Mouse (Mus musculus): ENCODE data around the gene Nop58.
A peak's percentile ranks its signal among the peaks of the same experiment; 100 is the strongest.
"Not testable (repeated sequence)": the region's sequence is repeated elsewhere in the genome, so short reads cannot be mapped to it uniquely, and the experiment has no call there.

Nop58 gene

DNA sequence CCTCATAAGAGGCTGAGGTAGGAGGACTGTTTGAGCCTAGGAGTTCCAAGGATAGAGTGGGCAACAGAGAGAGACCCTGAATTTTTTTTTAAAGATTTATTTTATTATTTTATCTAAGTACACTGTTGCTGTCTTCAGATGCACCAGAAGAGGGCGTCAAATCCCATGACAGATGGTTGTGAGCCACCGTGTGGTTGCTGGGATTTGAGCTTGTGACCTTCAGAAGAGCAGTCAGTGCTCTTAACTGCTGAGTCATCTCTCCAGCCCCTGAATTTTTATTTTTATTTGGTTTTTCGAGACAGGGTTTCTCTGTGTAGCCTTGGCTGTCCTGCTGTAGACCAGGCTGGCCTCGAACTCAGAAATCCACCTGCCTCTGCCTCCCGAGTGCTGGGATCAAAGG, 65.0 kb downstream of the Nop58 start:
- DNase-seq (ENCODE audit: low read depth, low spot score): peak; percentile 16
- not testable (repeated sequence) for H3K27me3 ChIP-seq (ENCODE audit: control insufficient read depth, insufficient read depth, low read length, poor library complexity, severe bottlenecking); H3K36me3 ChIP-seq (ENCODE audit: control insufficient read depth, insufficient read depth, low read length, poor library complexity, severe bottlenecking)

DNA sequence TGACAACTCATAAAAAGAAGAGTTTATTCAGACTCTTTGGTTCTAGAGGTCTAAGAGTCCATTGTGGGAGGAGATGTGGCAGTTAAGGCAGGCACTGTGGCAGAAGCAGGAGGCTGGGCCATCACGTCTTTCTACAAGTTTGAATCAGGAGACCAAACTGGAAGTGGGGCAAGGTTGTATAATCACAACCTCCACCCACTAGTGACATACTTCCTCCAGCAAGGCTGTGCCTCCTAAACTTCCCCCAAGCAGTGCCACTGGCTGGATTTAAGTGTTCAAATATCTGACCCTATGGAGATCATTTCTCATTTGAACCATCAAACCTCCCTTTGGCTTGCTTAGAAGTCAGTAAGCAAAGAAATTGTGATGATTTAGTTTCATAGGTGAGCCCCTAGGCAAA, 70.5 kb downstream of the Nop58 start:
- DNase-seq (ENCODE audit: low read depth, low spot score): no peak

DNA sequence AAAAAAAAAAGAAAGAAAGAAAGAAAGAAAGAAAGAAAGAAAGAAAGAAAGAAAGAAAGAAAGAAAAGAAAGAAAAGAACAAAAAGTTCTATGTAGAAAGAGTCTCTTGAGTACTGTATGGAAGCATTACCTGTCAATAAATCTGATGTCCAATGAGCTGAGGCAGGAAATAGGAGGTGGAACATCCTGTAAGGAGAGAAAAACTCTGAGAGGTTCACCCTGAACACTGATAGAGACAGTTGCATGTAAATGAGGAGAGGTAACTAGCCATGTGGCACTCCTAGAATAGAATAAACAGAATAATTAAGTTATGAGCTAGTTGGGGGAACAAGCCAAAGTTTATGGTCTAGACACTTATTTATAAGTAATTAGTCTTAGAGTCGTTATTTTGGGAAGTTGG, 73.6 kb downstream of the Nop58 start:
- no peak for DNase-seq (ENCODE audit: low read depth, low spot score)
- Histone ChIP-seq H3K27me3 (ENCODE audit: control insufficient read depth, insufficient read depth, low read length, poor library complexity, severe bottlenecking) (peaks cover under 1% of the 10 kb centered on the region; the same call in 1 of the 2 replicates), H3K36me3 (ENCODE audit: control insufficient read depth, insufficient read depth, low read length, poor library complexity, severe bottlenecking) (no peaks in the 10 kb centered on the region)

More for the DNA sequence above, 70.5 kb downstream of the Nop58 start:
- Histone ChIP-seq H3K27me3 (ENCODE audit: control insufficient read depth, insufficient read depth, low read length, poor library complexity, severe bottlenecking) (no peaks in the 10 kb centered on the region), H3K36me3 (ENCODE audit: control insufficient read depth, insufficient read depth, low read length, poor library complexity, severe bottlenecking) (no peaks in the 10 kb centered on the region)

DNA sequence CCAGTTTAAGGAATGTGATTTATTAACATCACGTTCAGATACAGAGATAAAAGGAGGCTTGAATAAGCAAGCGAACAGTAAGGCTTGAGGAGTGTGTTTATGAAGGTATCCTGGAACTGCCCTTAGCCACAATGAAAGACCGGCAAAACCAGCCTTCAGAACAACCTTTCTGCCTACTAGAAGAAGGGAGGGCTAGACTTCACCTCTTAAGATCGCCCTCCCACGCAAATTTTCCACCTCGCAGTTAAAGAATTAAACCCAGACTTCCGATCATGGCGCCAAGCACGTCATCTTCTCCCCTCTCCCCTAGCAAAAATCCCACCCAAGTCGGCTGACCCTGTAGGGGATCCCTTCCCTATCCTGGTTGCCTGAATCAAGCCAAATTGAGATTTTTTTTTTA, 77.4 kb downstream of the Nop58 start:
- peak; percentile 64 for DNase-seq (ENCODE audit: low read depth, low spot score)
- H3K27me3 ChIP-seq (ENCODE audit: control insufficient read depth, insufficient read depth, low read length, poor library complexity, severe bottlenecking): peaks cover 4% of the 10 kb centered on the region; the same call in 1 of the 2 replicates
- H3K36me3 ChIP-seq (ENCODE audit: control insufficient read depth, insufficient read depth, low read length, poor library complexity, severe bottlenecking): no peaks in the 10 kb centered on the region

DNA sequence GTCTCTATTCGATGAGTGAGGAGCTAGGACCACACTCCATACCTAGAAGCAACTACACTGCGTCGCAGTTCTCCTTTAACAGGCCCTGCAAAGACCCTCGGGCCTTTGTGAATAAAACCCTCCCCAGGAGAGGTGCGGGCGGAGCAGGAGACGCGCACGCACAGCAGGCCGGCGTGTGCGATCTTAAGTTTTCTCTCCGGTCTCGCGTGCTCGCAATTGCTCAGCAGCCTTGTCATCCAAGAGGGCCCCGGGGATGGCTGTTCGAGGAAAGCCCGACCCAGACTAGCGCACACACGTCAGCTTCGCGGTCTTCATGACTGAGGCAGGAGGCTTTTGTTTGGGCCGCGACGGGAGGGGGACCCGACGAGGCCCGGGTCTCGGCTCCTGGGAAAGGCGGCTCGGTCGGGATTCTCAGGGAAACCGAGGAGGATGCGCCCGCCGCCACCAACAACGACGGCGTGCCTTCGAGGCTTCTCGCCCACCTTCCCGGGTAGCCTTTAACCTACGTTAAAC, 77.9 kb downstream of the Nop58 start:
- H3K27me3 ChIP-seq (ENCODE audit: control insufficient read depth, insufficient read depth, low read length, poor library complexity, severe bottlenecking): peaks cover 4% of the 10 kb centered on the region; the same call in 1 of the 2 replicates
- peak; percentile 49 for DNase-seq (ENCODE audit: low read depth, low spot score)

DNA sequence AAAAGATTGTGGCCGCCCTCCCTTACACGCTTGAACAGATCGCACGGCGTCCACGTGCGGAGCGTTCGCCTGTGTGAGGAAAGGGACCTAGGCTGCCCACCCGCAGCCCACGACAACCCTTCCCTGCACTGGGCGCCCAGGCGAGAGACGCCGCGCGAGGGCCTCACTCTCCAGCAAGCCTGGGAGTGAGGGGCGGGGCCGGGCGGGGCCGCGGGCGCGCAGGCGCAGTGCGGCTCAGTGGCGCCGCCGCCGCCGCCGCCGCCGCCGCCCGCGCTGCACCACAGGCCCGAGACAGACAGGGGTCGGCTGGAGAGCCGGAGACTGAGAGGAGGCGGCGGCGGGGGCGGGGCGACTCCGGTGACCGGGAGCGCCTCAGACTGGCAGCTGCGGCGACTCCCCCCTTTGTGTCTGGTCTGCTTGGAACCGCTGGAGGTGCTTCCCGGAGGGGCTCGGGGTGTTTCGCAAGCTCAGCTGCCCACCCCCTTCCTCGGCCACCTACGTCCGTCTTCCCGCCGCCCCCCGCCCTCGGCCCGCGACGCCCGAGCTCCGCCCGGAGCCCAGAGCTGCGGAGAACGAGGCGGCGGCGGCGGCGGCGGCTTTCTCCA, 78.5 kb downstream of the Nop58 start, which contains the start of gene Bmpr2:
Gene Bmpr2 (plus strand): TSS at position 237 of the 605 bp plus-strand sequence.
- peak; percentile 83 for DNase-seq (ENCODE audit: low read depth, low spot score)
- H3K27me3 ChIP-seq (ENCODE audit: control insufficient read depth, insufficient read depth, low read length, poor library complexity, severe bottlenecking): peaks cover 4% of the 10 kb centered on the region; the same call in 1 of the 2 replicates
- H3K36me3 ChIP-seq (ENCODE audit: control insufficient read depth, insufficient read depth, low read length, poor library complexity, severe bottlenecking): no peaks in the 10 kb centered on the region

More for the DNA sequence above, 77.9 kb downstream of the Nop58 start:
- H3K36me3 ChIP-seq (ENCODE audit: control insufficient read depth, insufficient read depth, low read length, poor library complexity, severe bottlenecking): no peaks in the 10 kb centered on the region

DNA sequence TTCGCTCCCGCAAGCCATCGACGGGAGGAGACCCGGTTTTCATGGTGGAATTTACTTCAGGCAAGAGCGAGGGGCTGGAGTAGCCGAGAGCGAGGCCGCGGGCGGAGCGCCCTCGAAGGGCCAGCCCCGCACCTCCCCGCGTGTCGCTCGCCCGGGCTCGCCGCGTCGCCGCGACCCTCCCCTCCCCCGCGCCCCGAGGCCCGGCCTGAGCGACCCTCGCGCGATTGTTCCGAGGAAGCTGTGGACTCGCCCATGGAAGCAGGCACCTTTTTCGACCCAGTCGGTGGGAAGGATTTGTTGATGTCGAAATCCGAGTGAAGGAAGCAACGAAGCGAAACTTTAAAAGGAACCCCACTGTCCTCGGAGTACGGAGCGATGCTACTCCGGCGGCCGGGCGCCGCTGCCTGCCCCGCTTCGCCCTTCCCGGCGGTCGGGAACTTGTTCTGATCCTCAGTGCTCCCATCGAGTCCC, 79.0 kb downstream of the Nop58 start:
- peak; percentile 45 for DNase-seq (ENCODE audit: low read depth, low spot score)
- Histone ChIP-seq H3K36me3 (ENCODE audit: control insufficient read depth, insufficient read depth, low read length, poor library complexity, severe bottlenecking) (no peaks in the 10 kb centered on the region), H3K27me3 (ENCODE audit: control insufficient read depth, insufficient read depth, low read length, poor library complexity, severe bottlenecking) (peaks cover 4% of the 10 kb centered on the region; the same call in 1 of the 2 replicates)

DNA sequence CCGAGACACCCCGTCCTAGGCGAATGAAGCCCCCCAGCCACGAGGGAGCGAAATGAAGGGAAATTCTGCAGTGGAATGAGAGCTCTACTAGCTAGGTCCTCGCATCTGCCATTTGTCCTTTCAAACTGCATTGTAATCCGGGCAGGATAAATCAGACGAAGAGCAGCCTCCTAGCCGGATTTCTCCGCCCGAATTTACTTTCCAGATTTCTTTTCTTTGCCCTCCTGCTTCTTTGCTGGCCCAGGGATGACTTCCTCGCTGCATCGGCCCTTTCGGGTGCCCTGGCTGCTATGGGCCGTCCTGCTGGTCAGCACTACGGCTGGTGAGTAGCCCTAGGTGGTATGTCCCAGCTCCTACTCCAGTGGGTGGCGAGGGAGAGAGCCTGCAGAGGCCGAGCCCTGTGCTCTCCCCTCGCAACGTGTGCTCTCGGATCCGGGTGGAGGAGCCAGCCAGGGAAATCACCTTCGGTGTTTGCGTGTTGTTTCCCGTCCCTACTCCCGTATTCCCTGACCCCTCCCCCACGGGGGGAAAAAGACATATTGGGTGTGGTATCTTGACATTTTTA, 79.7 kb downstream of the Nop58 start:
- H3K36me3 ChIP-seq (ENCODE audit: control insufficient read depth, insufficient read depth, low read length, poor library complexity, severe bottlenecking): no peaks in the 10 kb centered on the region
- H3K27me3 ChIP-seq (ENCODE audit: control insufficient read depth, insufficient read depth, low read length, poor library complexity, severe bottlenecking): peaks cover 4% of the 10 kb centered on the region; the same call in 1 of the 2 replicates
- peak; percentile 30 for DNase-seq (ENCODE audit: low read depth, low spot score)

DNA sequence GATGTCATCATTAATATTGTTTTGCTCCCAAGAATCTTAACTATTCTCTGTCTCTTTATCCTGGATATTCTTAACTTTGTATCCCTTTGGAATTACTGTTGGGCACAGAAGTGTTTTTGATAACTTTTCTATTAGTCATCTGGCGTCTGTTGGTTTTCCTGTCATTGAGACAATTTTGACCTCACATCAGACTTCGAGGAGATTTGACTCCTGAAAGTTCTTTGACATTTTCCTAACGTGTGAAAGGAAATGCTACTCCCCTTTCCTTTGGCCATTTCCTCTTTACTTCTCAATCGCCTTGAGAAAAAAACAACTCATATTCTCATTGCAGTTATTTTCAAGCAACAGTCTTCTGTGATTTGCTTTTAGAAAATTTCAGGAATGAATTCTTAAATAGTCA, 80.5 kb downstream of the Nop58 start:
- no peaks in the 10 kb centered on the region for H3K36me3 ChIP-seq (ENCODE audit: control insufficient read depth, insufficient read depth, low read length, poor library complexity, severe bottlenecking)
- DNase-seq (ENCODE audit: low read depth, low spot score): no peak
- H3K27me3 ChIP-seq (ENCODE audit: control insufficient read depth, insufficient read depth, low read length, poor library complexity, severe bottlenecking): peaks cover 4% of the 10 kb centered on the region; the same call in 1 of the 2 replicates

DNA sequence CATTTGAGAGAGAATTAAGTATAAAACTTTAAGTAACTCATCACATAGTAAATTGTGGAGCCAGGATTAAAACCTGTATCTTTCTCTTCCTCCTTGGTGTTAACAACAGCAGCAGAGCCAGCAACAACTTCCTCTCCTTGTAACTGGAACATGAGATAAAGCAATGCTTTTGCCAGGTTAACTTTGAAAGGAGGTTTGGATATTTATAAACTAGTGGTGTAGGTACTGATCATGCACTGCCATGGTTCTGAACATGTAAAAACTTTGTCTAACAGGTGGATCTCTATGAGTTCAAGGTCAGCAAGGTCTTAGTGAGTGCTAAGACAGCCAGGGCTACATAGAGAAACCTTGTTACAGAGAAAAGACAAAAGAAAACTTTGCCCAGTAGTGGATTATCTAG, 81.9 kb downstream of the Nop58 start:
- H3K36me3 ChIP-seq (ENCODE audit: control insufficient read depth, insufficient read depth, low read length, poor library complexity, severe bottlenecking): no peaks in the 10 kb centered on the region
- peaks cover 4% of the 10 kb centered on the region; the same call in 1 of the 2 replicates for H3K27me3 ChIP-seq (ENCODE audit: control insufficient read depth, insufficient read depth, low read length, poor library complexity, severe bottlenecking)
- no peak for DNase-seq (ENCODE audit: low read depth, low spot score)

Measured in splenic B cell, adult 2 months (primary cell).